8 mouse cellular contexts compared by ENCODE assay signal in the genomic region with DNA sequence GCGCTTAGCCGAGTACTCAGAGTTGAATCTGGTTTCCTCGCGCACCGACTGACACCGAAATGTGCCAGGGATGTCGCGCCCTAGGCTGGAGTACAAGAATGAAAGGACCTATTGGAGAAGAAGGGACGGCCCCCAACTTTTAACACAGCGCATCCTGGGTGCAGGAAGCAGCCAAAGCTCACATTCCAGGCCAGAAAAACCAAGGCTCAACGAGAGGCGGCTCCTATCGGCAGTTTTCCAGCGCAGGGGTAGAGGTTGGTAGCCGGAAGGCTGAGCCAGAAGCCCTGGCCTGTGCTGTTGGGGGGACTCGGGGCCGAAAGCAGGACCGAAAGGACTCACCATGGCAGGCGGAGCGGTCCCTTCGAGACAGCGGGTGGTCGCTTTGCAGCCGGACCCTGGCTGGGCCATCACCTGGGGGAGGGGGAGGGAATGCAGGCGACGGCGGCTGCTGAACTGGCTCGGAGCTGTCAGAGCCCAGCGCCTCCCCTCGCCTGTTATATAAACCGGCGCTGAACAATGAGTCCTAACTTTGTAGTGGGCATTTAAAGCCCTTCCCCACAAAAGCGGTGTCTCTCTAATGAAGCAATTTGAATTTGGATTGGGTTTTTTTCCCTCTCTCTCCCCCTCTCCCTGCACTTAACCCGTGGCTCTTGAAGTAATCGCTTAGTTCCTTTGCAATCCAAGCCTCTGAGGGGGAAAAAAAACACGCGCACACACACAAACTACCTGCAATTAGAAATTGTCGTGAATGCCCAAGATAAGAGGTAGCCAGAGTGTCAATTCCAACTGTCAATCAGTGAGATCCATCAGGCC. TPM values are rescaled to one million over a fixed set of nuclear protein-coding genes. Genes with fewer than 3 reads are reported as not detected.
A peak's percentile ranks its signal among the peaks of the same experiment; 100 is the strongest.
DNase-seq lines count a peak whose midpoint lies in the region; ATAC-seq and TF ChIP-seq lines count a peak whose summit lies in the region.

No protein-coding gene starts in this region.

- no peaks in the 10 kb centered on the region for H3K36me3 ChIP-seq in heart, embryonic 10.5 days
- no peaks in the 10 kb centered on the region for H3K36me3 ChIP-seq in heart, embryonic 13.5 days
- no peaks in the 10 kb centered on the region for H3K36me3 ChIP-seq in limb, embryonic 15.5 days

- WGBS in heart, embryonic 10.5 days, result under 1% methylated on average over 38 of the region's 38 CpGs
- WGBS in heart, embryonic 13.5 days, result 1% methylated on average over 38 of the region's 38 CpGs
- under 1% methylated on average over 38 of the region's 38 CpGs for WGBS in limb, embryonic 15.5 days
- WGBS in olfactory bulb, adult 2 months, result 2% methylated on average over 38 of the region's 38 CpGs

- peak overlapping the region; percentile 63 for H3K4me3 ChIP-seq in heart, embryonic 10.5 days
- peak overlapping the region; percentile 61 for H3K4me3 ChIP-seq in brown adipose tissue, adult 24 weeks (ENCODE audit: insufficient read depth, low read depth, low read length)
- H3K4me3 ChIP-seq in heart, embryonic 13.5 days, result peak overlapping the region; percentile 57
- peak overlapping the region; percentile 22 for H3K4me3 ChIP-seq in limb, embryonic 15.5 days
- H3K4me3 ChIP-seq in olfactory bulb, adult 2 months (ENCODE audit: insufficient read depth, low read depth, low read length), result 0 out of 2 replicates have a peak overlapping the region, but pooled peaks have one; percentile 3

- H3K4me2 ChIP-seq in heart, embryonic 13.5 days, result peak overlapping the region; percentile 91
- peak overlapping the region; percentile 93 for H3K4me2 ChIP-seq in limb, embryonic 15.5 days

- peaks cover 39% of the 10 kb centered on the region for H3K4me1 ChIP-seq in heart, embryonic 10.5 days
- H3K4me1 ChIP-seq in brown adipose tissue, adult 24 weeks (ENCODE audit: control insufficient read depth, insufficient read depth, insufficient read length, low read length), result peaks cover 11% of the 10 kb centered on the region
- peaks cover 41% of the 10 kb centered on the region for H3K4me1 ChIP-seq in heart, embryonic 13.5 days
- peaks cover 37% of the 10 kb centered on the region for H3K4me1 ChIP-seq in limb, embryonic 15.5 days
- H3K4me1 ChIP-seq in olfactory bulb, adult 2 months (ENCODE audit: control insufficient read depth, insufficient read depth, low read length), result peaks cover 33% of the 10 kb centered on the region

- no peak for ATAC-seq in heart, embryonic 13.5 days (ENCODE audit: extremely low read depth, insufficient number of reproducible peaks, low FRiP score, low TSS enrichment)
- no peak for ATAC-seq in limb, embryonic 15.5 days (ENCODE audit: insufficient number of reproducible peaks, low FRiP score, low TSS enrichment, low read depth)

- H3K27me3 ChIP-seq in heart, embryonic 10.5 days (ENCODE audit: insufficient read depth, poor library complexity, severe bottlenecking), result peaks cover 100% of the 10 kb centered on the region
- H3K27me3 ChIP-seq in heart, embryonic 13.5 days (replicated peaks), result peaks cover 100% of the 10 kb centered on the region
- H3K27me3 ChIP-seq in limb, embryonic 15.5 days, result peaks cover 97% of the 10 kb centered on the region

- no peaks in the 10 kb centered on the region for H3K9me3 ChIP-seq in heart, embryonic 10.5 days
- no peaks in the 10 kb centered on the region for H3K9me3 ChIP-seq in heart, embryonic 13.5 days
- H3K9me3 ChIP-seq in limb, embryonic 15.5 days, result no peaks in the 10 kb centered on the region

- H3K9ac ChIP-seq in heart, embryonic 13.5 days, result peak overlapping the region; percentile 66
- no peak overlapping the region for H3K9ac ChIP-seq in limb, embryonic 15.5 days

- no peak overlapping the region for H3K27ac ChIP-seq in heart, embryonic 10.5 days
- H3K27ac ChIP-seq in brown adipose tissue, adult 24 weeks (replicated peaks; ENCODE audit: low read depth, low read length), result no peak overlapping the region
- H3K27ac ChIP-seq in heart, embryonic 13.5 days (replicated peaks), result no peak overlapping the region
- no peak overlapping the region for H3K27ac ChIP-seq in limb, embryonic 15.5 days
- H3K27ac ChIP-seq in olfactory bulb, adult 2 months (ENCODE audit: insufficient read depth, low read depth, low read length), result no peak overlapping the region

- DNase-seq in heart, embryonic 10.5 days (ENCODE audit: low spot score), result no peak
- no peak for DNase-seq in heart, postnatal 25 days (ENCODE audit: low spot score)
- DNase-seq in T-cell, adult 2 months (ENCODE audit: low spot score), result no peak
- no peak for DNase-seq in layer of hippocampus, adult 8-10 months (ENCODE audit: low spot score in 2 of 2)

- intact Hi-C loops in heart, postnatal 25 days (cut with DNase I), result loop anchor here (5.0 to 10.0 kb wide), 2 partner anchors 109 to 171 kb away; no protein-coding TSS in a partner anchor

- TF ChIP-seq CTCF in olfactory bulb, adult 2 months (IDR thresholded peaks at IDR 0.05; ENCODE audit: insufficient read depth, low read depth, low read length), result no peak

- no peak for TF ChIP-seq POLR2A in olfactory bulb, adult 2 months (IDR thresholded peaks at IDR 0.05; ENCODE audit: insufficient read depth, low read depth, low read length)

RNA-seq across cellular contexts. Expression of gene Lhx6, which starts 1.4 kb away (rescaled TPM):
- 0.43 and 1.5 TPM in 2 replicates for polyA plus RNA-seq in heart, embryonic 10.5 days (2016; fragmentation: Nextera tagmentation; extraction: Ambion mirVana)
- 1 to 10 TPM; 5.1 to 5.6 TPM for total RNA-seq in heart, postnatal 25 days (2021)
- polyA plus RNA-seq in brown adipose tissue, adult 24 weeks (2012; ENCODE audit: insufficient read depth, insufficient read length, missing spikeins), result 0.46 and 0.95 TPM in 2 replicates
- polyA plus RNA-seq in heart, embryonic 13.5 days (2015; fragmentation: Nextera tagmentation; extraction: Ambion mirVana), result 1.0 and 1.3 TPM in 2 replicates
- polyA plus RNA-seq in limb, embryonic 15.5 days (2015; fragmentation: Nextera tagmentation; extraction: Ambion mirVana), result 0.65 and 0.92 TPM in 2 replicates
- not detected in 2 replicates for polyA plus RNA-seq in olfactory bulb, adult 2 months (2012; ENCODE audit: insufficient read depth, insufficient read length, low replicate concordance, missing spikeins)
- 10 to 100 TPM; 14.8 to 19.9 (median 17.0) TPM for total RNA-seq in layer of hippocampus, adult 8-10 months (2022)

RNA-seq across cellular contexts. Expression of gene Mrrf, which starts 32.4 kb away (rescaled TPM):
- 29.9 and 35.0 TPM in 2 replicates for polyA plus RNA-seq in heart, embryonic 10.5 days (2016; fragmentation: Nextera tagmentation; extraction: Ambion mirVana)
- total RNA-seq in heart, postnatal 25 days (2021), result 10 to 100 TPM; 41.9 to 43.3 TPM
- polyA plus RNA-seq in brown adipose tissue, adult 24 weeks (2012; ENCODE audit: insufficient read depth, insufficient read length, missing spikeins), result 32.9 and 33.1 TPM in 2 replicates
- 29.8 and 36.0 TPM in 2 replicates for polyA plus RNA-seq in heart, embryonic 13.5 days (2015; fragmentation: Nextera tagmentation; extraction: Ambion mirVana)
- 27.3 and 30.1 TPM in 2 replicates for polyA plus RNA-seq in limb, embryonic 15.5 days (2015; fragmentation: Nextera tagmentation; extraction: Ambion mirVana)
- polyA plus RNA-seq in olfactory bulb, adult 2 months (2012; ENCODE audit: insufficient read depth, insufficient read length, low replicate concordance, missing spikeins), result not detected in 2 replicates
- total RNA-seq in layer of hippocampus, adult 8-10 months (2022), result 10 to 100 TPM; 17.2 to 22.8 (median 18.8) TPM

RNA-seq across cellular contexts. Expression of gene Rbm18, which starts 32.8 kb away (rescaled TPM):
- 60.0 and 60.7 TPM in 2 replicates for polyA plus RNA-seq in heart, embryonic 10.5 days (2016; fragmentation: Nextera tagmentation; extraction: Ambion mirVana)
- total RNA-seq in heart, postnatal 25 days (2021), result 10 to 100 TPM; 34.5 to 38.1 TPM
- polyA plus RNA-seq in brown adipose tissue, adult 24 weeks (2012; ENCODE audit: insufficient read depth, insufficient read length, missing spikeins), result 20.0 and 23.1 TPM in 2 replicates
- polyA plus RNA-seq in heart, embryonic 13.5 days (2015; fragmentation: Nextera tagmentation; extraction: Ambion mirVana), result 52.0 and 53.9 TPM in 2 replicates
- polyA plus RNA-seq in limb, embryonic 15.5 days (2015; fragmentation: Nextera tagmentation; extraction: Ambion mirVana), result 68.7 and 69.3 TPM in 2 replicates
- polyA plus RNA-seq in olfactory bulb, adult 2 months (2012; ENCODE audit: insufficient read depth, insufficient read length, low replicate concordance, missing spikeins), result not detected in 2 replicates
- 10 to 100 TPM; 42.3 to 52.2 (median 45.6) TPM for total RNA-seq in layer of hippocampus, adult 8-10 months (2022)

RNA-seq across cellular contexts. Expression of gene Morn5, which starts 54.5 kb away (rescaled TPM):
- polyA plus RNA-seq in heart, embryonic 10.5 days (2016; fragmentation: Nextera tagmentation; extraction: Ambion mirVana), result not detected in 2 replicates
- total RNA-seq in heart, postnatal 25 days (2021), result not detected
- not detected in 2 replicates for polyA plus RNA-seq in brown adipose tissue, adult 24 weeks (2012; ENCODE audit: insufficient read depth, insufficient read length, missing spikeins)
- not detected in 2 replicates for polyA plus RNA-seq in heart, embryonic 13.5 days (2015; fragmentation: Nextera tagmentation; extraction: Ambion mirVana)
- 0.52 TPM in 1 of 2 replicates, not detected in the other for polyA plus RNA-seq in limb, embryonic 15.5 days (2015; fragmentation: Nextera tagmentation; extraction: Ambion mirVana)
- polyA plus RNA-seq in olfactory bulb, adult 2 months (2012; ENCODE audit: insufficient read depth, insufficient read length, low replicate concordance, missing spikeins), result not detected in 2 replicates
- total RNA-seq in layer of hippocampus, adult 8-10 months (2022), result 1 to 10 TPM; 1.1 to 3.3 (median 1.6) TPM

RNA-seq across cellular contexts. Expression of gene Ndufa8, which starts 54.6 kb away (rescaled TPM):
- 329 and 373 TPM in 2 replicates for polyA plus RNA-seq in heart, embryonic 10.5 days (2016; fragmentation: Nextera tagmentation; extraction: Ambion mirVana)
- total RNA-seq in heart, postnatal 25 days (2021), result 100 to 1,000 TPM; 676 to 685 TPM
- polyA plus RNA-seq in brown adipose tissue, adult 24 weeks (2012; ENCODE audit: insufficient read depth, insufficient read length, missing spikeins), result 607 and 660 TPM in 2 replicates
- 363 and 394 TPM in 2 replicates for polyA plus RNA-seq in heart, embryonic 13.5 days (2015; fragmentation: Nextera tagmentation; extraction: Ambion mirVana)
- 210 and 231 TPM in 2 replicates for polyA plus RNA-seq in limb, embryonic 15.5 days (2015; fragmentation: Nextera tagmentation; extraction: Ambion mirVana)
- polyA plus RNA-seq in olfactory bulb, adult 2 months (2012; ENCODE audit: insufficient read depth, insufficient read length, low replicate concordance, missing spikeins), result not detected in 2 replicates
- 100 to 1,000 TPM; 174 to 193 (median 178) TPM for total RNA-seq in layer of hippocampus, adult 8-10 months (2022)

Comparison
In these comparisons a context has a peak if more than half of its experiments do, and no peak if none do; other contexts are left out.
1. H3K4me3 ChIP-seq: peak in every context shown above with its lines; median percentile 63 in heart, embryonic 10.5 days; 61 in brown adipose tissue, adult 24 weeks; 57 in heart, embryonic 13.5 days; 22 in limb, embryonic 15.5 days; 3 in olfactory bulb, adult 2 months.
2. RNA of gene Mrrf, which starts 32.4 kb away (polyA plus RNA-seq): 29.9 to 35.0 TPM in heart, embryonic 10.5 days, 32.9 to 33.1 TPM in brown adipose tissue, adult 24 weeks, 27.3 to 30.1 TPM in limb, embryonic 15.5 days and 29.8 to 36.0 TPM in heart, embryonic 13.5 days; not detected in olfactory bulb, adult 2 months; every median in the first group is over 10 times any median in the second.